Comparison of ENCODE assay signal across 36 mouse cellular contexts in the genomic region with DNA sequence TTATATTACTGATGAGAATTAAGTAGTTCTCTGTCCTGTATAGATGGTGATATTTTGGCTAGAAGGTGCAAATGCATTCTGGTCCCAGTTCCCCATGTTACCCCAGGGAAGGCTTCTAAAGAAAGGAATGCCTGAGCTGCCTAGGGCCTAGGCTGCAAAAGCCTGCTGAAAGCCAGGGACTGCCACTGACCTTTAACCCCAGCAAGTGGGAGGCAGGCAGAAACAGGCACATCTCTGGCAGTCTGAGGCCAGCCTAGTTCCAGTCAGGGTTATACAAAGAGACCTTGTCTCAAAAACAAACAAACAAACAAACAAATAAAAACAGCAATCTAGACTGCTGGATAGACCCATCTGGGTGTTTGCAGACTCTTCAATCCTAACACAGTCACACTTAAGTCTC. TPM values are rescaled to one million over a fixed set of nuclear protein-coding genes. Genes with fewer than 3 reads are reported as not detected.
DNase-seq lines count a peak whose midpoint lies in the region; ATAC-seq and TF ChIP-seq lines count a peak whose summit lies in the region.
"Had no signal": no experiment of that assay in that cellular context is flagged by ENCODE, and none has a peak within 500 bp of the region (broad histone marks: within the 10 kb centered on the region; RNA-seq: fewer than 3 reads in every experiment).

No protein-coding gene starts in this region.

- peaks cover 64% of the 10 kb centered on the region for H3K4me1 ChIP-seq in liver, embryonic 12.5 days
- peaks cover 28% of the 10 kb centered on the region; the same call in 1 of the 2 replicates for H3K4me1 ChIP-seq in small intestine, adult 2 months (ENCODE audit: control insufficient read depth, insufficient read depth, insufficient read length, low read length)
- H3K4me1 ChIP-seq in forebrain, embryonic 14.5 days (ENCODE audit: control insufficient read depth, insufficient read depth, low read length), result no peaks in the 10 kb centered on the region
- no peaks in the 10 kb centered on the region for H3K4me1 ChIP-seq in embryonic facial prominence, embryonic 10.5 days
- H3K4me1 ChIP-seq: embryonic facial prominence, embryonic 12.5 days; hindbrain, embryonic 13.5 days; midbrain, embryonic 10.5 days; midbrain, embryonic 15.5 days had no signal

- no peak for TF ChIP-seq POLR2A in small intestine, adult 2 months (IDR thresholded peaks at IDR 0.05; ENCODE audit: low read depth, low read length)

- no peaks in the 10 kb centered on the region for H3K9me3 ChIP-seq in liver, embryonic 12.5 days (replicated peaks)
- no peaks in the 10 kb centered on the region for H3K9me3 ChIP-seq in forebrain, embryonic 14.5 days (replicated peaks; ENCODE audit: control insufficient read depth, low read length)
- no peaks in the 10 kb centered on the region for H3K9me3 ChIP-seq in embryonic facial prominence, embryonic 10.5 days
- H3K9me3 ChIP-seq: embryonic facial prominence, embryonic 12.5 days; heart, embryonic 12.5 days; hindbrain, embryonic 13.5 days; midbrain, embryonic 10.5 days; midbrain, embryonic 15.5 days; neural tube, embryonic 15.5 days had no signal

- no peak for TF ChIP-seq CTCF in small intestine, adult 2 months (IDR thresholded peaks at IDR 0.05; ENCODE audit: extremely low read depth, insufficient read length, insufficient replicate concordance, low read depth, low read length)

- no peak overlapping the region for H3K9ac ChIP-seq in liver, embryonic 12.5 days
- H3K9ac ChIP-seq in forebrain, embryonic 14.5 days (ENCODE audit: low read length), result no peak overlapping the region
- H3K9ac ChIP-seq: embryonic facial prominence, embryonic 12.5 days; heart, embryonic 12.5 days; hindbrain, embryonic 13.5 days; lung, embryonic 14.5 days; midbrain, embryonic 15.5 days; neural tube, embryonic 15.5 days had no signal

- H3K36me3 ChIP-seq in liver, embryonic 12.5 days, result peaks cover 26% of the 10 kb centered on the region
- peaks cover 6% of the 10 kb centered on the region for H3K36me3 ChIP-seq in small intestine, adult 2 months (ENCODE audit: control insufficient read depth, insufficient read depth, low read length)
- H3K36me3 ChIP-seq in forebrain, embryonic 14.5 days (ENCODE audit: control insufficient read depth, insufficient read depth, low read length), result no peaks in the 10 kb centered on the region
- H3K36me3 ChIP-seq in embryonic facial prominence, embryonic 10.5 days (replicated peaks), result no peaks in the 10 kb centered on the region
- H3K36me3 ChIP-seq: embryonic facial prominence, embryonic 12.5 days; heart, embryonic 12.5 days; hindbrain, embryonic 13.5 days; midbrain, embryonic 10.5 days; midbrain, embryonic 15.5 days; neural tube, embryonic 15.5 days had no signal

- no peak overlapping the region for H3K4me3 ChIP-seq in liver, embryonic 12.5 days
- no peak overlapping the region for H3K4me3 ChIP-seq in small intestine, adult 2 months (ENCODE audit: low read depth, low read length)
- no peak overlapping the region for H3K4me3 ChIP-seq in forebrain, embryonic 14.5 days (ENCODE audit: low read depth, low read length)
- no peak overlapping the region for H3K4me3 ChIP-seq in embryonic facial prominence, embryonic 10.5 days
- H3K4me3 ChIP-seq: embryonic facial prominence, embryonic 12.5 days; gastrocnemius, adult 2 months; heart, embryonic 12.5 days; hindbrain, embryonic 13.5 days; midbrain, embryonic 10.5 days; midbrain, embryonic 15.5 days; neural tube, embryonic 15.5 days had no signal

- H3K4me2 ChIP-seq in liver, embryonic 12.5 days, result no peak overlapping the region
- H3K4me2 ChIP-seq in forebrain, embryonic 14.5 days (ENCODE audit: low read length), result no peak overlapping the region
- H3K4me2 ChIP-seq: embryonic facial prominence, embryonic 12.5 days; heart, embryonic 12.5 days; hindbrain, embryonic 13.5 days; lung, embryonic 14.5 days; midbrain, embryonic 15.5 days; neural tube, embryonic 15.5 days had no signal

- no peaks in the 10 kb centered on the region for H3K27me3 ChIP-seq in liver, embryonic 12.5 days (replicated peaks)
- no peaks in the 10 kb centered on the region for H3K27me3 ChIP-seq in small intestine, adult 2 months (ENCODE audit: control insufficient read depth, insufficient read depth, low read length)
- no peaks in the 10 kb centered on the region for H3K27me3 ChIP-seq in forebrain, embryonic 14.5 days (replicated peaks; ENCODE audit: control insufficient read depth, insufficient read depth, low read length)
- no peaks in the 10 kb centered on the region for H3K27me3 ChIP-seq in embryonic facial prominence, embryonic 10.5 days (replicated peaks; ENCODE audit: low read depth, poor library complexity, severe bottlenecking)
- H3K27me3 ChIP-seq: embryonic facial prominence, embryonic 12.5 days; heart, embryonic 12.5 days; hindbrain, embryonic 13.5 days; midbrain, embryonic 15.5 days; neural tube, embryonic 15.5 days had no signal

- peak overlapping the region; percentile 67; the same call in 1 of the 2 replicates for H3K27ac ChIP-seq in liver, embryonic 12.5 days
- peak overlapping the region; percentile 83 for H3K27ac ChIP-seq in small intestine, adult 2 months (ENCODE audit: insufficient read depth, low read depth, low read length)
- no peak overlapping the region for H3K27ac ChIP-seq in forebrain, embryonic 14.5 days (ENCODE audit: low read depth, low read length)
- H3K27ac ChIP-seq in embryonic facial prominence, embryonic 10.5 days (replicated peaks), result no peak overlapping the region
- H3K27ac ChIP-seq: embryonic facial prominence, embryonic 12.5 days; gastrocnemius, adult 2 months; hindbrain, embryonic 13.5 days; midbrain, embryonic 10.5 days; midbrain, embryonic 15.5 days; neural tube, embryonic 15.5 days had no signal

- no peak for ATAC-seq in liver, embryonic 12.5 days
- no peak for ATAC-seq in forebrain, embryonic 14.5 days
- ATAC-seq: activated CD4-positive, CD25-positive, alpha-beta regulatory T cell, adult 4 months; forebrain, embryonic 16.5 days; midbrain, embryonic 15.5 days had no signal

- peak; percentile 51 to 54 for DNase-seq in kidney, adult 8-10 months
- DNase-seq in kidney, postnatal 14 days, result no peak
- peak; percentile 43 to 56 for DNase-seq in kidney, postnatal 36 days
- DNase-seq in forebrain, embryonic 14.5 days (ENCODE audit: low spot score), result no peak
- DNase-seq in embryonic facial prominence, embryonic 10.5 days (ENCODE audit: low spot score), result no peak
- DNase-seq: adrenal gland, adult 2 months; adrenal gland, postnatal 36 days; B cell, adult 2 months; cerebellum, adult 2 months; cerebellum, postnatal 25 days; gastrocnemius, adult 2 months; gastrocnemius, postnatal 36 days; heart, adult 18-20 months; heart, postnatal 4 days; layer of hippocampus, postnatal 36 days; left cerebral cortex, postnatal 4 days; lung, embryonic 14.5 days; retina, postnatal 1 day; right cerebral cortex, postnatal 25 days; spleen, adult 18-20 months; thymus, postnatal 14 days had no signal

RNA-seq across cellular contexts. Expression of gene Sord, which starts 6.2 kb away (rescaled TPM):
- polyA plus RNA-seq in liver, embryonic 12.5 days (2016; fragmentation: Nextera tagmentation; extraction: Ambion mirVana), result 159 and 163 TPM in 2 replicates
- 16.1 and 71.5 TPM in 2 replicates for polyA plus RNA-seq in small intestine, adult 2 months (2012; rRNA removed)
- 19.7 and 20.1 TPM in 2 replicates for polyA plus RNA-seq in forebrain, embryonic 14.5 days (2014; fragmentation: Nextera tagmentation; extraction: Ambion mirVana)
- polyA plus RNA-seq in embryonic facial prominence, embryonic 10.5 days (2016; fragmentation: Nextera tagmentation; extraction: Ambion mirVana), result 23.5 and 23.8 TPM in 2 replicates

RNA-seq across cellular contexts. Expression of gene Terb2, which starts 54.7 kb away (rescaled TPM):
- polyA plus RNA-seq in liver, embryonic 12.5 days (2016; fragmentation: Nextera tagmentation; extraction: Ambion mirVana), result not detected in 2 replicates
- polyA plus RNA-seq in small intestine, adult 2 months (2012; rRNA removed), result not detected in 2 replicates
- not detected in 2 replicates for polyA plus RNA-seq in forebrain, embryonic 14.5 days (2014; fragmentation: Nextera tagmentation; extraction: Ambion mirVana)
- polyA plus RNA-seq in embryonic facial prominence, embryonic 10.5 days (2016; fragmentation: Nextera tagmentation; extraction: Ambion mirVana), result not detected in 2 replicates
- polyA plus RNA-seq: activated CD4-positive, CD25-positive, alpha-beta regulatory T cell, adult 4 months; adrenal gland, adult 2 months; cerebellum, adult 2 months; embryonic facial prominence, embryonic 12.5 days; forebrain, embryonic 16.5 days; heart, embryonic 12.5 days; heart, postnatal 0 days; hindbrain, embryonic 13.5 days; large intestine, adult 2 months; limb, embryonic 14.5 days; lung, embryonic 14.5 days; midbrain, embryonic 10.5 days; midbrain, embryonic 15.5 days; neural tube, embryonic 15.5 days; stomach, embryonic 16.5 days; urinary bladder, adult 2 months had no signal

RNA-seq across cellular contexts. Expression of gene Patl2, which starts 54.7 kb away (rescaled TPM):
- polyA plus RNA-seq in liver, embryonic 12.5 days (2016; fragmentation: Nextera tagmentation; extraction: Ambion mirVana), result 0.05 TPM in 1 of 2 replicates, not detected in the other
- polyA plus RNA-seq in small intestine, adult 2 months (2012; rRNA removed), result not detected in 2 replicates
- not detected in 2 replicates for polyA plus RNA-seq in forebrain, embryonic 14.5 days (2014; fragmentation: Nextera tagmentation; extraction: Ambion mirVana)
- polyA plus RNA-seq in embryonic facial prominence, embryonic 10.5 days (2016; fragmentation: Nextera tagmentation; extraction: Ambion mirVana), result 0.10 TPM in 1 of 2 replicates, not detected in the other
- polyA plus RNA-seq: adrenal gland, adult 2 months; embryonic facial prominence, embryonic 12.5 days; forebrain, embryonic 16.5 days; heart, embryonic 12.5 days; hindbrain, embryonic 13.5 days; lung, embryonic 14.5 days; midbrain, embryonic 10.5 days; midbrain, embryonic 15.5 days; neural tube, embryonic 15.5 days; stomach, embryonic 16.5 days; urinary bladder, adult 2 months had no signal

RNA-seq across cellular contexts. Expression of gene Duox2, which starts 57.5 kb away (rescaled TPM):
- not detected in 2 replicates for polyA plus RNA-seq in liver, embryonic 12.5 days (2016; fragmentation: Nextera tagmentation; extraction: Ambion mirVana)
- polyA plus RNA-seq in small intestine, adult 2 months (2012; rRNA removed), result 13.5 and 133 TPM in 2 replicates
- polyA plus RNA-seq in forebrain, embryonic 14.5 days (2014; fragmentation: Nextera tagmentation; extraction: Ambion mirVana), result not detected in 2 replicates
- polyA plus RNA-seq in embryonic facial prominence, embryonic 10.5 days (2016; fragmentation: Nextera tagmentation; extraction: Ambion mirVana), result not detected in 2 replicates
- polyA plus RNA-seq: activated CD4-positive, CD25-positive, alpha-beta regulatory T cell, adult 4 months; forebrain, embryonic 16.5 days; hindbrain, embryonic 13.5 days; midbrain, embryonic 10.5 days; midbrain, embryonic 15.5 days had no signal

RNA-seq across cellular contexts. Expression of gene Duoxa2, which starts 58.0 kb away (rescaled TPM):
- polyA plus RNA-seq in liver, embryonic 12.5 days (2016; fragmentation: Nextera tagmentation; extraction: Ambion mirVana), result not detected in 2 replicates
- polyA plus RNA-seq in small intestine, adult 2 months (2012; rRNA removed), result 33.7 and 324 TPM in 2 replicates
- not detected in 2 replicates for polyA plus RNA-seq in forebrain, embryonic 14.5 days (2014; fragmentation: Nextera tagmentation; extraction: Ambion mirVana)
- 0.09 TPM in 1 of 2 replicates, not detected in the other for polyA plus RNA-seq in embryonic facial prominence, embryonic 10.5 days (2016; fragmentation: Nextera tagmentation; extraction: Ambion mirVana)
- polyA plus RNA-seq: activated CD4-positive, CD25-positive, alpha-beta regulatory T cell, adult 4 months; adrenal gland, adult 2 months; cerebellum, adult 2 months; embryonic facial prominence, embryonic 12.5 days; forebrain, embryonic 16.5 days; heart, embryonic 12.5 days; hindbrain, embryonic 13.5 days; lung, embryonic 14.5 days; midbrain, embryonic 10.5 days had no signal

Comparison
In these comparisons a context has a peak if more than half of its experiments do, and no peak if none do; other contexts are left out.
1. DNase-seq: peak in kidney, adult 8-10 months (2 of 2) and kidney, postnatal 36 days (2 of 2); none in kidney, postnatal 14 days (single experiment), forebrain, embryonic 14.5 days (single experiment) and embryonic facial prominence, embryonic 10.5 days (single experiment).
2. H3K27ac ChIP-seq: peak in liver, embryonic 12.5 days (single experiment) and small intestine, adult 2 months (single experiment); none in forebrain, embryonic 14.5 days (single experiment) and embryonic facial prominence, embryonic 10.5 days (single experiment).